Mouse (Mus musculus) stomach, postnatal 0 days (tissue): ENCODE measurements at regions not wholly inside any gene's neighbourhood (a gene's known extent, or its start where the extent isn't known, plus 50 kb on each side); places are given as distances from the start of the nearest gene placed in this dataset.

Experiments
- CTCF ChIP-seq: IDR thresholded peaks from 2 replicates; pipeline ENCODE4 v1.5.1; 2016; ENCODE audit warnings: antibody characterized with exemption, low read depth, mild to moderate bottlenecking, moderate library complexity
- EP300 ChIP-seq: optimal IDR thresholded peaks from 2 replicates; pipeline ENCODE3; 2016; ENCODE audit warnings: antibody characterized with exemption

DNA sequence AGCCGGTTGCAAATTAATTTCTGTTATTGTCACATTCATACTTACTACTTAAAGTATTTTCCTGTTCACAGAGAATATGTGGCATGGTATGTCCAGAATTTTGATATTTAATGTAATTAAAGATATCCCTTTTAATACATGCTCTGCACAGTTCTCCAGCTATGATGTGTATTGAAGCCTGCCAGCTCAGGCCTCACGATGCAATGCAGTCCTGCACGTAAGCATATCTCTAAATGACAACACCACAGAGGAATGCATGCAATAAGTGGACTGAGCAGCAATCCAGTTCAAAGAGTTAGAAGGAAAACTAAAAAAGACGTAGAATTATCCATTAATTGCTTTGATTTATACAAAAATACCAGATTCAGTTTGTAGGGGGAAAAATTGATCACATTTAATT, 373.4 kb downstream of the Ptprc start:
- TF ChIP-seq EP300 (no peak), CTCF (no peak)
